Mouse (Mus musculus): ENCODE measurements around the gene Spink8. TPM values are rescaled to one million over a fixed set of nuclear protein-coding genes. Genes with fewer than 3 reads are reported as not detected.
"Not testable (repeated sequence)": the region's sequence is repeated elsewhere in the genome, so short reads cannot be mapped to it uniquely, and the experiment has no call there.

Spink8 gene
- polyA plus RNA-seq, 2 experiments = not detected

DNA sequence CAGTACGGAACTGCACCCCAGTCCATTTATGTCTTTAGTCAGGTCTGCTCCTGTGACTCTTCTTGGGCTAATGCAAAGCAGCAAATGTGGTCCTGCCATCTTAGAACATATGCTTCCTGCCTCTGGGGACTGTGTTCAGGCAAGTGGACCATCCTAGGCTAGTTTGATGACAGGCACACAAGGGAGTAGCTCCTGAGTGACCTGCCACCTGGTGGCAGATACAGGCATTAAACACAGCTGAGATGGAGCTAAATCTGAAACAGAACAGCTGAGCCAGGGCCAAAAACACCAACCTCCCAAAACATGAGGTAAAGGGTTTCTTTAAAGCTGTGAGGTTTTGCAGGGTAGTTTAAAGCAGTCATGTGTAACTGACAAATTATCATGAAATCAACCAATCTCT is 14.0 kb upstream of the Spink8 start:
- 73% methylated on average over 1 of the region's 1 CpGs for WGBS (ENCODE audit: insufficient replicate concordance)
- no peak for DNase-seq (ENCODE audit: low read depth in 3 of 3, low spot score in 3 of 3)
- H3K9me3 ChIP-seq (ENCODE audit: control insufficient read depth, low read length) = no peaks in the 10 kb centered on the region

DNA sequence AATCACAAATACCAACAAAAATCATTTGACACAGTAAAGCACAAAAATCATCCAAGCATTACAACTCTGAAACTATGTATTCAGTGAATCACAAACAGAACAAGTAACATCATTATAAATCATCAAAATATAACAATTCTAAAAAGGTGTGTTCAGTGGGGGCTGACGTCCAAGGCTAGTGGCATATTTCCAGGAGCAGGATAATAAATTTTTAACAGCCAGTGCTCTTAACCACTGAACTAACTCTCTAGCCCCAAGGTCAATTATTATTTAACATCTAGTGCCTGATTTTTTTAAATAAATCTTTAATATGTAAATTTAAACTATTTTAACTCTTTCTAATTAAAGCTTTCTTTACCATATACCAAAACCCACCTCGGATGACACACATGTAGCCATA is 6.5 kb upstream of the Spink8 start:
- not testable (repeated sequence) for H3K4me3 ChIP-seq (ENCODE audit: insufficient read depth in 1 of 2, low read depth in 2 of 2, low read length in 2 of 2); H3K9me3 ChIP-seq (ENCODE audit: control insufficient read depth, low read length); H3K27me3 ChIP-seq (ENCODE audit: control insufficient read depth, insufficient read depth, low read length); H3K27ac ChIP-seq; DNase-seq (ENCODE audit: low read depth in 3 of 3, low spot score in 3 of 3); H3K36me3 ChIP-seq (replicated peaks; ENCODE audit: control insufficient read depth, insufficient read depth, low read depth); H3K9ac ChIP-seq (replicated peaks); H3K4me1 ChIP-seq (replicated peaks; ENCODE audit: control insufficient read depth in 2 of 2, insufficient read depth in 2 of 2, low read length in 1 of 2); H3K4me2 ChIP-seq (ENCODE audit: low read depth); ATAC-seq (ENCODE audit: insufficient read depth)
- 65% methylated on average over 2 of the region's 2 CpGs for WGBS (ENCODE audit: insufficient replicate concordance)

More for the DNA sequence above, 14.0 kb upstream of the Spink8 start:
- no peak overlapping the region for H3K4me2 ChIP-seq (ENCODE audit: low read depth)
- H3K9ac ChIP-seq (replicated peaks) = no peak overlapping the region
- no peaks in the 10 kb centered on the region for H3K36me3 ChIP-seq (replicated peaks; ENCODE audit: control insufficient read depth, insufficient read depth, low read depth)
- ATAC-seq (ENCODE audit: insufficient read depth) = no peak
- no peaks in the 10 kb centered on the region for H3K4me1 ChIP-seq (replicated peaks; ENCODE audit: control insufficient read depth in 2 of 2, insufficient read depth in 2 of 2, low read length in 1 of 2)
- no peaks in the 10 kb centered on the region for H3K27me3 ChIP-seq (ENCODE audit: control insufficient read depth, insufficient read depth, low read length)
- no peak overlapping the region for H3K4me3 ChIP-seq (ENCODE audit: insufficient read depth in 1 of 2, low read depth in 2 of 2, low read length in 2 of 2)
- H3K27ac ChIP-seq = no peak overlapping the region
- TF ChIP-seq EP300 (IDR thresholded peaks at IDR 0.05; ENCODE audit: low read depth) = no peak
- peak; percentile 58 for TF ChIP-seq CTCF (IDR thresholded peaks at IDR 0.05; ENCODE audit: low read depth)

DNA sequence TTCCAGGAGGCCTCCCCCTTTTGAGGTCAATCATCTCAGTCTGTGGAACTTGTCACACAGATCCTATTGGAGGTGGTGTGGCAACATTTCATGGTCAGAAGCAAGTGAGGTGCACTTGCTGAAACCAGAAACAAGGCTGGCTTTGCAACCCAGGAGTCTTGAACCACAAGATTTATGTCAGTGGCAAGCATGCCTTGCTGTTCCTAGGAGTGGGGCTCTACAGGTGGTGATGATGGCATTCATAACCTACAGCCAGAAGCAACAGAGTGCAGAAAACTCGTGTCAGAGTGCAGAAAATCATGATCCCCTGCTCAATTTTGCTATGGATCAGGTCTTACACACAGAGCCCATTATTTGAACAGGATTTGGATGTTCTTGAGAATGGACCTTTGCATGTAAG is 5.8 kb upstream of the Spink8 start:
- no peak overlapping the region for H3K4me2 ChIP-seq (ENCODE audit: low read depth)
- no peak for TF ChIP-seq CTCF (IDR thresholded peaks at IDR 0.05; ENCODE audit: low read depth)
- no peak for TF ChIP-seq EP300 (IDR thresholded peaks at IDR 0.05; ENCODE audit: low read depth)
- H3K9ac ChIP-seq (replicated peaks) = no peak overlapping the region
- DNase-seq (ENCODE audit: low read depth in 3 of 3, low spot score in 3 of 3) (no peak), ATAC-seq (ENCODE audit: insufficient read depth) (no peak)
- H3K9me3 ChIP-seq (ENCODE audit: control insufficient read depth, low read length) = no peaks in the 10 kb centered on the region
- H3K27ac ChIP-seq = no peak overlapping the region
- WGBS (ENCODE audit: insufficient replicate concordance) = 24% methylated on average over 1 of the region's 1 CpGs
- H3K36me3 ChIP-seq (replicated peaks; ENCODE audit: control insufficient read depth, insufficient read depth, low read depth) = no peaks in the 10 kb centered on the region
- H3K27me3 ChIP-seq (ENCODE audit: control insufficient read depth, insufficient read depth, low read length) = no peaks in the 10 kb centered on the region
- H3K4me1 ChIP-seq (replicated peaks; ENCODE audit: control insufficient read depth in 2 of 2, insufficient read depth in 2 of 2, low read length in 1 of 2) = no peaks in the 10 kb centered on the region
- H3K4me3 ChIP-seq (ENCODE audit: insufficient read depth in 1 of 2, low read depth in 2 of 2, low read length in 2 of 2) = no peak overlapping the region

DNA sequence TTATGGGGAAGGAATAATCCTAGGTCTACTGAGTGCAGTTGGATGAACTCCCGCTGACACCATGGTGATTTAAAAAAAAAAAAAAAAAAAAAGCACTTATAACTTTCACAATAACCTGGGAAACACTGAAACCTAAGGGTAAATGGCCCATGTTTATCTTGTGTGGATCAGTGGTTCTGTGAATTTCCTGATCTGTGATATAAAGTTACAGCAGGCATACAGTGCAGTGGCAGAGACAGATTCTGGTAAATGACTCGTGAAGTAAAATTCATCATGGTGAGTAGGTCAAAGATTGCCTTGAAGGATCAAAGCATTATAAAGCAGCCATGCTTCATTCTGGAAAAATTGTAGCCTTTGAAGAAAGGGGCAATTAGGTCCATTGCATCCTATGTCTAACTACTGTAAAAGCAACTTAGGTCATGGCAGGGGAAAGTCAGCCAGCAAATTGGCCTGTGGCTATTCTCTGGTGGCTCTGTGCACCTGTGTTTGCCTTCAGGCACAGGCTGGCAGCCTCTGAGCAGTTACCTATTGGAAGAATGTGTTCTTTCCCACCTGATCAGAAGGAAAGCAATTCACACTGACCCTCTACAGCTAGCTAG is 5.3 kb upstream of the Spink8 start:
- DNase-seq (ENCODE audit: low read depth in 3 of 3, low spot score in 3 of 3) = no peak

DNA sequence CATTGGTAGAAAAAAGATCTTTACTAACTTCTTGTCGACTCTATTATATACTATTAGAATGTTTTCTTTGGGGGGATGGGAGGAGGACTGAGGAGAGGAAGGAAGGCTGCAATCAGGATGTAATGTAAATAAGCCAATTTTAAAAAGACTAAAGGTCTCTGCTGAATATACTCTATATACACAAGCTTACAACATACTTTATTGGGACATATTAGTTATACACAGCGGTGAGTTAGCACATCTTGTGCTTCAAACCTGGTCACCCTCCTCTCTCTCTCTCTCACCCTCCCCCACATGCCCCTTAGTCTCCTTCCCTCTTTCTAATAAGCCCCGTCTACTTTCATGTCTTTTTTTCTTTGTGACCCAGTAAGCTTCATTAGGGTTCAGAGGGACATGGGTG is 4.2 kb upstream of the Spink8 start:
- H3K36me3 ChIP-seq (replicated peaks; ENCODE audit: control insufficient read depth, insufficient read depth, low read depth) = no peaks in the 10 kb centered on the region
- no peaks in the 10 kb centered on the region for H3K27me3 ChIP-seq (ENCODE audit: control insufficient read depth, insufficient read depth, low read length)
- no peak overlapping the region for H3K27ac ChIP-seq
- DNase-seq (ENCODE audit: low read depth in 3 of 3, low spot score in 3 of 3) (no peak), ATAC-seq (ENCODE audit: insufficient read depth) (no peak)
- H3K4me1 ChIP-seq (replicated peaks; ENCODE audit: control insufficient read depth in 2 of 2, insufficient read depth in 2 of 2, low read length in 1 of 2) = no peaks in the 10 kb centered on the region
- no peak overlapping the region for H3K9ac ChIP-seq (replicated peaks)
- TF ChIP-seq CTCF (IDR thresholded peaks at IDR 0.05; ENCODE audit: low read depth) = no peak
- TF ChIP-seq EP300 (IDR thresholded peaks at IDR 0.05; ENCODE audit: low read depth) = no peak
- WGBS (ENCODE audit: insufficient replicate concordance) = 29% methylated on average over 3 of the region's 3 CpGs
- H3K4me3 ChIP-seq (ENCODE audit: insufficient read depth in 1 of 2, low read depth in 2 of 2, low read length in 2 of 2) = no peak overlapping the region
- H3K4me2 ChIP-seq (ENCODE audit: low read depth) = no peak overlapping the region
- H3K9me3 ChIP-seq (ENCODE audit: control insufficient read depth, low read length) = no peaks in the 10 kb centered on the region

More for the DNA sequence above, 5.3 kb upstream of the Spink8 start:
- H3K4me2 ChIP-seq (ENCODE audit: low read depth) = no peak overlapping the region
- H3K9me3 ChIP-seq (ENCODE audit: control insufficient read depth, low read length) = no peaks in the 10 kb centered on the region
- WGBS (ENCODE audit: insufficient replicate concordance) = 59% methylated on average over 2 of the region's 2 CpGs
- no peak overlapping the region for H3K4me3 ChIP-seq (ENCODE audit: insufficient read depth in 1 of 2, low read depth in 2 of 2, low read length in 2 of 2)
- no peak overlapping the region for H3K27ac ChIP-seq
- no peak overlapping the region for H3K9ac ChIP-seq (replicated peaks)
- TF ChIP-seq CTCF (IDR thresholded peaks at IDR 0.05; ENCODE audit: low read depth) (no peak), EP300 (IDR thresholded peaks at IDR 0.05; ENCODE audit: low read depth) (no peak)
- no peaks in the 10 kb centered on the region for H3K27me3 ChIP-seq (ENCODE audit: control insufficient read depth, insufficient read depth, low read length)
- ATAC-seq (ENCODE audit: insufficient read depth) = no peak
- no peaks in the 10 kb centered on the region for H3K4me1 ChIP-seq (replicated peaks; ENCODE audit: control insufficient read depth in 2 of 2, insufficient read depth in 2 of 2, low read length in 1 of 2)
- no peaks in the 10 kb centered on the region for H3K36me3 ChIP-seq (replicated peaks; ENCODE audit: control insufficient read depth, insufficient read depth, low read depth)

Measured in liver, embryonic 14.5 days (tissue).